Mouse (Mus musculus) forebrain, embryonic 10.5 days (tissue): ENCODE measurements around the gene Hoxb3. TPM values are rescaled to one million over a fixed set of nuclear protein-coding genes. Genes with fewer than 3 reads are reported as not detected.

Experiments
- DNase-seq: peaks from one replicate; pipeline ENCODE4 v3.0.0-alpha.2; 2017; ENCODE audit warnings: low spot score; ENCODE audit errors: extremely low spot score
- H3K27ac ChIP-seq: fragments of 300-500 bp; sonication (generic); 2 replicates; pipeline ENCODE4 v1.5.1; 2016; ENCODE audit warnings: mild to moderate bottlenecking
- H3K27me3 ChIP-seq: fragments of 300-500 bp; sonication (generic); 2 replicates; pipeline ENCODE4 v1.6.1; 2016; ENCODE audit warnings: mild to moderate bottlenecking; ENCODE audit not compliant: poor library complexity, severe bottlenecking
- H3K36me3 ChIP-seq: fragments of 300-500 bp; sonication (generic); replicated peaks from 2 replicates; pipeline ENCODE4 v1.6.1; 2016; ENCODE audit warnings: mild to moderate bottlenecking, moderate library complexity
- H3K4me1 ChIP-seq: fragments of 300-500 bp; sonication (generic); 2 replicates; pipeline ENCODE4 v1.6.1; 2016
- H3K4me3 ChIP-seq: fragments of 300-500 bp; sonication (generic); 2 replicates; pipeline ENCODE4 v1.5.1; 2016; ENCODE audit warnings: mild to moderate bottlenecking, moderate library complexity
- H3K9me3 ChIP-seq: fragments of 300-500 bp; sonication (generic); 2 replicates; pipeline ENCODE4 v1.6.1; 2016; ENCODE audit warnings: mild to moderate bottlenecking, moderate library complexity
- WGBS: fragments of 180-500 bp; shearing (Covaris S2); methylation state at CpG from one replicate; pipeline ENCODE4 v1.1.7; 2016; 5-methylcytosine and 5-hydroxymethylcytosine counted together
- polyA plus RNA-seq: library from polyadenylated mRNA; unstranded; fragments of >200 nt; fragmentation: Nextera tagmentation; extraction: Ambion mirVana; gene quantifications from 2 replicates; pipeline ENCODE4 v1.2.1, GENCODE M21; 2016

Hoxb3 gene
- polyA plus RNA-seq, 1 experiment from 2014 or later, result not detected

DNA sequence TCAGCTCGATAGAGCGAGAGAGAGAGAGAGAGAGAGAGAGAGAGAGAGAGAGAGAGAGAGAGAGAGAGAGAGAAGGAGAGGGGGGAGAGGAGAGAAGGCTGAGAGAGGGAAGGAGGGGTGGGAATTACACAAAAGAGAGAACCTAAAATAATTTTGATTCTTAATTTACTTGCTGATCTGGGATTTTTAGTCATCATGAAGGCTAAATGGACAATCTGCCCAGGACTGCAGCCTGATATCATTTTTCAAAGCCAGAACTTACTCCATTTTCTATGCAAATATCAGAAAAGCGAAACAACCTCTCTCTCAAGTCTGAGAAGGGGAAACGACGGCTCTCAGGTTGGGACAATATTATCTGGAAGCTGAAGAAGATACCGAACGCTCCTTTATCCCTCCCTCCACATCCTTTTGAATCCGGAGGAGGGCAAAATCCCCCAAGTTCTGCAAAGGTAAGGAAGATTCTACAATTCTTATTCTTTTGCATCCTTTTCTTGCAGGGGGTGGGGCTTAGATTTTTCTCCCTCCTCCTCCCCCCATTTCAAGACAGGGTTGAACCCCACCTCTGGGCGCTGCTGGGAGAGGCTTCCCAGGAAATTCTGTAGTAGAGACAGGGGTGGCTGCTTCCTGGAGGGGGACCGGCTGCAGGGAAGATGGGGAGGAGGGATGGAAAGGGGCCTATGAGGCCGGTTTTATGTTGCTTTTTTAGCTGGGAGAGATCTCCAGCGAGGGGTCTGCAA lies 30.4 kb upstream of the Hoxb3 start:
- WGBS, result under 1% methylated on average over 12 of the region's 12 CpGs
- Histone ChIP-seq H3K27ac (no peak overlapping the region), H3K4me1 (no peaks in the 10 kb centered on the region), H3K27me3 (peaks cover 100% of the 10 kb centered on the region), H3K4me3 (no peak overlapping the region), H3K9me3 (no peaks in the 10 kb centered on the region), H3K36me3 (no peaks in the 10 kb centered on the region)
- no peak for DNase-seq

DNA sequence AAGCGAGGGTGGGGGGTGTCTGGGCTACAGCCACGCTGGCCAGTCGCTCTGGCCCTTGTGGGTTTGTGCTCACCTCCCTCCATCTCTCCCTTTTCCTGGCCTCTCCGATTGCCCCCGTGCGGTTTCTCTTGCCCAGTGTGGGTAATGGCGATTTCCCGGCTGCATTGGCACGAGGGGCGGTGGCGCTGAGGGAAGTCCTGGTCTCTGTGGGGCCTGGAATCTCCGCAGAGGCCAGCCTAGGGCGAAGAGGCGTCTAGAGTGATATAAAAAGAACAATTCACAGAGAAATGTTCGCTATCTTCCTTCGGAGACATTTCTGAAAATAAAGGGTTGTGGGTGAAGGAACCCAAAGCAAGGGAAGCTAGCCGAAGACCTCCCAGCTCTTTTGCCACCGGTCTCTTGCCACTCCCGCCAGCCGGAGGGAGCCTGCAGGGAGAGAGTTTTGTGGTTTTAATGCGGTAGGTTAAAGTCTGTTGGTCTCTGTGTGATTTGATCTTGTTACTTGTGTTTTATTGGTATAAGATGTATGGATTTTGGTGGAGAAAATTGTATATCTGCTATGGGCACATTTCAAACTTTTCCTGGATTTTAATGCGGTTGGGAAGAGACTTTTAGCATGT lies 29.7 kb upstream of the Hoxb3 start:
- 1% methylated on average over 22 of the region's 22 CpGs for WGBS
- Histone ChIP-seq H3K27ac (no peak overlapping the region), H3K27me3 (peaks cover 100% of the 10 kb centered on the region), H3K4me1 (no peaks in the 10 kb centered on the region), H3K9me3 (no peaks in the 10 kb centered on the region), H3K4me3 (no peak overlapping the region), H3K36me3 (no peaks in the 10 kb centered on the region)
- no peak for DNase-seq

DNA sequence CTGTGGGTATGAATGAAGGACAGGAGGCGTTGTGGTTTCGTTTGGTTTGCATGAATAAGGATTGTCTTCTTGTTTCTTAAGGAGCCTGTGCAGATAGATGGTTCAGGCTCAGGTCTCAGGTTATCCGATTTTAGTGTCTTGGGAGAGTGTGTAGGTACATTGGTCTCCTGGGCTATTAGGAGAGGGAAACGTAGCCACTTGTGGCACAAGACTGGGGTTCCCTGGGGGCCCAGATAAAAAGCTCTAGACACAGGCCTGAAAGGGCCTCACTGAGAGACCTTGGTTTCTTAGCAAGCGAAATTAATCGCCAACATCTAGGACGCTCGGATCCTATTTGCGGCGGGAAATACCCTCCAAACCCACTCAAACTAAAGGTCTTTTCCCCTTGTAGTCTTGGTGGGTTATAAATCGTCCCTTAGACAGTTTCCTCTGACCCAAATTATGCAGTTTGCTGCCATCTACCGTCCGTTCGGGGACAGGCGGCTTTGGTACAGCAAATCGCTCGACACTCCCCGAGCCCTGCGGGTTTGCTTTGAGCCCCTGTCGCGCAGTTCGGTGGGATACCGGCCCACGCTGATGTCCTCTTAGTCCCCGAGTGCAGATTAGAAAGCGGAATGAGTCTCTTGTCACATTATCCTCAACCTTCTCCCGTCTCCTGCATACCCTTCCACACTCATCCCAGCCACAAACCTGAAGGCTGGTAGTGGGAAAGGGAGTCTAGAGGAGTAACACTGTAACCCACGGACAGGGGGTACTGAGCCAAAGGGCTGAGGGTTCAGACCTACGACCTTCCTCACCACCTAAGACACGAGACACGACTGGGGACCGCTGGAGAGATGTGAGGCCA lies 28.7 kb upstream of the Hoxb3 start:
- under 1% methylated on average over 32 of the region's 32 CpGs for WGBS
- H3K4me3 ChIP-seq, result no peak overlapping the region

DNA sequence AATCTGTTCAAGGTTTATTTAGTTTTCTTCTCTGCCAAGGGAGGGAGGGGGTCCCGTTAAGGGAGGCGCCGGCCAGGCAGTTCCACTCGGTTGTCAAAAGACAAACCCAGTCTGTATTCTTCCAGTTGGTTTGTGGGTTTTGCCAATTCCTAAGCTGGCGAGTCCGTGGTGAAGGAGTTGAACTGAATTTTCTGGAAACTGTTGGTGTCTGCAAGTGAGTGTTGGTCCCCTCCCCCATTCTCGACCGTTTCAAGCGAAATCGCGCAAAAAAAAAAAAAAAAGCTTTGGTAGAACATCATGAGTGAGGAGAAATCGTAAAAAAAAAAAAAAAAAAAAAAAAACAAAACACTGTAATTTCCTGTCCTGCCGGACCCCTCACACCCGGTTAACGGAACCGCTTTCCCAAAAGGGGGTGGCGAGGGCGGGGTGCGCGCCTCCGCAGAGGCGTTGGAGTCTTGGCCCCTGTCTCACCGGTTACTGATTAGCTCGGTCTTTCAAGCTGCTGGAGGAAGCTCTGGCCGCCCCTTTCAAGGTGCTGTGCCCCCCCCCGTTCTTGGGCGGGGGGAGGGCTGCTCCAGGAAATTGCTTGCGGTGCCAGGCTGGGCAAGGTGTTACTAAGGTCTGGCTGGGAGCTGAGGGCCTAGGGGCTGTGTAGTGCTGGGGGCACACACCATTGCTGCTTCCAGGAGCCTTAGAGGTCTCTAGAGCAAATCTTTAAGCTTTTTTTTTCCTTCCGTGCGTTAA lies 27.9 kb upstream of the Hoxb3 start:
- Histone ChIP-seq H3K4me1 (peaks cover 8% of the 10 kb centered on the region), H3K4me3 (no peak overlapping the region), H3K36me3 (no peaks in the 10 kb centered on the region), H3K9me3 (no peaks in the 10 kb centered on the region), H3K27me3 (peaks cover 100% of the 10 kb centered on the region), H3K27ac (no peak overlapping the region)
- WGBS, result 1% methylated on average over 30 of the region's 30 CpGs
- DNase-seq, result no peak

More for the DNA sequence above, 28.7 kb upstream of the Hoxb3 start:
- DNase-seq, result peak; percentile 80
- peaks cover 7% of the 10 kb centered on the region; the same call in 1 of the 2 replicates for H3K4me1 ChIP-seq
- no peak overlapping the region for H3K27ac ChIP-seq
- H3K36me3 ChIP-seq, result no peaks in the 10 kb centered on the region
- peaks cover 100% of the 10 kb centered on the region for H3K27me3 ChIP-seq
- H3K9me3 ChIP-seq, result no peaks in the 10 kb centered on the region

DNA sequence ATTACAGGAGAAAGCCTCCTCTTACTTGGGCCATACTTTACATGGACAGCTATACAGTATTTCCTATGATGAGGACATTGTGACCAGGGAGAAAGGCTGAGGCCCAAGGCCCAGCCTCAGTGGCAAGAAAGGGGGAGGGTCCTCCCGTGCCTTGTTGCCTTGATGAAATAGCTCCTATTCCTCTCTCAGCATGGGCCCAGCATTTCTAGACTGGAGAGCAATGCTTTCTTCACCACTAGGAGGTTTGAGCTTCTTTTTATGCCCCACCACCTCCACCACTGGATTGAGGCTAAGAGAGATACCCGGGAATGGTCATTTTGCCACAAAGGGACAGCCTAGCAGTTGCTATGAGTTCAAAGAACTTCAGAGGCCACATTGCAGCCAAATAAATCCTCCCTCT lies 26.1 kb upstream of the Hoxb3 start:
- no peak for DNase-seq
- no peak overlapping the region for H3K27ac ChIP-seq
- peaks cover 100% of the 10 kb centered on the region for H3K27me3 ChIP-seq
- H3K36me3 ChIP-seq, result no peaks in the 10 kb centered on the region
- 2% methylated on average over 2 of the region's 2 CpGs for WGBS
- H3K4me1 ChIP-seq, result peaks cover 14% of the 10 kb centered on the region
- H3K4me3 ChIP-seq, result no peak overlapping the region
- no peaks in the 10 kb centered on the region for H3K9me3 ChIP-seq

DNA sequence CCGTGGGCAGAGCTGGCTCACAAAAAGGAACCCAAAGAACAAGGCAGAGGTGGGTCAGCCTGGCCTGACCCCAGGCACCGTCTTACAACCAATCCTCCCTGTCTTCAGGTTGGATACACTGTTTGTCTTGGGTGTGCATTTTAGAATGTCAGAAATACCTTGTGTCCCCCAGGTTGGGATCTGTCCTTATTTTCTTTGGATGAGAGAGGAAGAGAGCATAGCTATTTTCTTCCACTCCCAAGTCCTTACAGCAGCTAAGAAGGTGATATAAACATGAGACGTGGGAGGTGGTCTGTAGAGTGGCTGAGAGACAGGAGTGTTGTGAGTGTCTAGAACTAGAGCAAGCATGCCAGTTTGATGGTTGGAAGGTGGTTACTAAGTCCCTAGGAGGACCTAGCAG lies 25.7 kb upstream of the Hoxb3 start:
- no peaks in the 10 kb centered on the region for H3K9me3 ChIP-seq
- H3K36me3 ChIP-seq, result no peaks in the 10 kb centered on the region
- 1% methylated on average over 3 of the region's 3 CpGs for WGBS
- peaks cover 14% of the 10 kb centered on the region for H3K4me1 ChIP-seq
- no peak overlapping the region for H3K4me3 ChIP-seq
- H3K27ac ChIP-seq, result no peak overlapping the region
- peaks cover 100% of the 10 kb centered on the region for H3K27me3 ChIP-seq
- DNase-seq, result no peak

DNA sequence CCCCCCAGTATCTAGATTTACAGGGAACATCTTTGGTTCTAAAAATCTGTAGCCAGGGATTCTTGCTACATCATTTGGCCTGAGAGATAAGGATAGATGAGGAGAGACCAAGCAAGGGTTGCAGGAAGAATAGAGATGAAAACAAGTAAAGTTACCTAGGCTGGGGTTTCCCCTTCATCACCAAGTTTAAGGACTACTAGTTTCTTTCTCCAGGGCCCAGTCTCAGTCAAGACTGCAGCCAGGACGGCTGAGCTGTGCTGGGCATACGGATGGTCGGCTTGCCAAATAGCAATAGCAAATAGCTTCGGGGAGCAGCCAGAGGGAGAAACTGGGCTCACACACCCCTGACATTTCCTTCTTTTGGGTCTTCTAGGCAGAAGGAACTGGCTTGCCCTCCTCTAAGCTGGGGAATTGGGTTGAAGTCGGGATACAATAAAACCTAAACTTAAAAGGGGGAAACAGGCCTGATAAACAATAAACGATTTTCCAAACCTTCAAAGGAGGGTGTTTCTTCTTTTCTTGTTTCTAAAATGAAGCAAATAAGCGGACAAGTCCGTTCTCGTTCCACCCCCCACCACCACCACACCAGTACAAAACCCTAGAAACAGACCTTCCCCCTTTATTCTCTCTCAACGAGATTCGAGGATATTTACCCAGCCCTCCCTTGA lies 25.0 kb upstream of the Hoxb3 start:
- H3K27me3 ChIP-seq, result peaks cover 100% of the 10 kb centered on the region
- H3K4me3 ChIP-seq, result no peak overlapping the region
- 4% methylated on average over 11 of the region's 11 CpGs for WGBS
- no peaks in the 10 kb centered on the region for H3K9me3 ChIP-seq
- H3K27ac ChIP-seq, result no peak overlapping the region
- no peak for DNase-seq
- peaks cover 15% of the 10 kb centered on the region for H3K4me1 ChIP-seq
- H3K36me3 ChIP-seq, result no peaks in the 10 kb centered on the region

DNA sequence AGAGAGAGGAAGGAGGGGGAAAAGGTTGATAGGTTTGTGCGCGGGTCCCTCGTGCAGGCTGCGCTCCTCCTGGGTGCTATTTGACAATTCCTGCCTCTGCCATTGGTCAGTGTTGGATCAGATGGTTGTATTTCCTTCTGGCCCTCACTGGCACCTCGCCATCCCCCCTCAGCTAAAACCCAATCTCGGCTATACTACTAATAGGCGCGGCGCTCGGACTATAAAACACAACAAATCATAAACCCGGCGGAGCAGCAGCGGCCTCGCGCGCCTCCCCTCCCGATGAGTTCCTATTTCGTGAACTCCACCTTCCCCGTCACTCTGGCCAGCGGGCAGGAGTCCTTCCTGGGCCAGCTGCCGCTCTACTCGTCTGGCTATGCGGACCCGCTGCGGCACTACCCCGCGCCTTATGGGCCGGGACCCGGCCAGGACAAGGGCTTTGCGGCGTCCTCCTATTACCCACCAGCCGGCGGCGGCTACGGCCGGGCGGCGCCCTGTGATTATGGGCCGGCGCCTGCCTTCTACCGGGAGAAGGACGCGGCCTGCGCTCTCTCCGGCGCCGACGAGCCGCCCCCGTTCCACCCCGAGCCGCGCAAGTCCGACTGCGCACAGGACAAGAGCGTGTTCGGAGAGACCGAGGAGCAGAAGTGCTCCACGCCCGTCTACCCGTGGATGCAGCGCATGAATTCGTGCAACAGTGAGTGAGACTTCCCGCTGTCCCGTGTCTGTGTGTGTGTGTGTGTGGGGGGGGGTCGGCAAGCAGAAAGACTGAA lies 24.0 kb upstream of the Hoxb3 start:
- no peaks in the 10 kb centered on the region for H3K36me3 ChIP-seq
- H3K27ac ChIP-seq, result no peak overlapping the region
- H3K4me1 ChIP-seq, result peaks cover 24% of the 10 kb centered on the region
- no peaks in the 10 kb centered on the region for H3K9me3 ChIP-seq
- WGBS, result under 1% methylated on average over 66 of the region's 66 CpGs
- H3K4me3 ChIP-seq, result peak overlapping the region; percentile 27
- DNase-seq, result no peak
- peaks cover 100% of the 10 kb centered on the region for H3K27me3 ChIP-seq

DNA sequence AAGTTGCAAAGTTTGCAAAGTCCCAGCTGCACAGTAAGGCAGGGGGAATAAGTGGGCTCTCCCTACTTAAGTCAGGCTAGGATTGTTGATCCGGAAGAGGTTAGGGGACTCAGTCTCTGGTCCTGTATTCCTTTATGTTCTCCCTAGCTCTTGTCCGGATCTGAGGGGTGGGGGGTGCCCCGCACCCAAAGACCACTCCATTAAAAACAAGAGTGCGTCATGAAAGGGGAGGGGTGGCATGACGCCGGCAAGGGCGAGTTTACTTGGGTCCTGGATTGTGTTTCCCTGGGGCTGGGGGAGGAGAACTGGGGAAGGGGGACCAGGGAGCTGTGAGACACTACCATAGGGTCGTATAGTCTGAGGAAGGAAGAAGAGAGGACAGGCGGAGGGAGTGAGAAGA lies 23.3 kb upstream of the Hoxb3 start:
- no peak overlapping the region for H3K4me3 ChIP-seq
- no peaks in the 10 kb centered on the region for H3K36me3 ChIP-seq

DNA sequence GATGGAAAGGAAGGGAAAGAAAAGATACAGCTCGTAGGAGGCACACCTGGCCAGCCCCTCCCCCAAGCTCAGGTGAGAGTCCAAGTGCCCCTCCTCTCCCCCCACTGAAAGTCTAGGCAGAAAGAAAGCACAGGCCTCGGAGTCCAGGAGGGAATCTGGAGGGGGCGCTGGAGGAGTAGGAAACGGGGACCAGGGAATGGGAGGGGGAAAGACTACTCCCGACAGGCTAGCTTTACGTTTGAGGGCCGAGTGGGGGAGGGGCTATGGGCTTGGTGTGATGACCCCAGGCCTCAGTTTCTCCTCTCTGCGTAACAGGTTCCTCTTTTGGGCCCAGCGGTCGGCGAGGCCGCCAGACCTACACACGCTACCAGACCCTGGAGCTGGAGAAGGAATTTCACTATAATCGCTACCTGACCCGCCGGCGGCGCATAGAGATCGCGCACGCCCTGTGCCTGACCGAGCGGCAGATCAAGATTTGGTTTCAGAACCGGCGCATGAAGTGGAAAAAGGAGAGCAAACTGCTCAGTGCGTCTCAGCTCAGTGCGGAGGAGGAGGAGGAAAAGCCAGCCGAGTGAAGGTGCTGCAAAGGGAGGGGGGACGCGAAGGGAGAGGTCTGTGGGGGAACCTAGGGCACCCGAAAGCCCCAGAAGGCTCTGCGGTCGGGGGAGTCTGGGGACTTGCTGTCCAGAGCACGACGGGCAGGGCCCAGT lies 22.6 kb upstream of the Hoxb3 start:
- H3K4me1 ChIP-seq, result peaks cover 24% of the 10 kb centered on the region
- peaks cover 100% of the 10 kb centered on the region for H3K27me3 ChIP-seq
- H3K27ac ChIP-seq, result no peak overlapping the region
- no peak overlapping the region for H3K4me3 ChIP-seq
- WGBS, result under 1% methylated on average over 35 of the region's 35 CpGs
- no peaks in the 10 kb centered on the region for H3K36me3 ChIP-seq
- no peak for DNase-seq
- H3K9me3 ChIP-seq, result no peaks in the 10 kb centered on the region

More for the DNA sequence above, 23.3 kb upstream of the Hoxb3 start:
- Histone ChIP-seq H3K9me3 (no peaks in the 10 kb centered on the region), H3K27me3 (peaks cover 100% of the 10 kb centered on the region), H3K27ac (no peak overlapping the region), H3K4me1 (peaks cover 24% of the 10 kb centered on the region)
- DNase-seq, result no peak
- 2% methylated on average over 9 of the region's 9 CpGs for WGBS

DNA sequence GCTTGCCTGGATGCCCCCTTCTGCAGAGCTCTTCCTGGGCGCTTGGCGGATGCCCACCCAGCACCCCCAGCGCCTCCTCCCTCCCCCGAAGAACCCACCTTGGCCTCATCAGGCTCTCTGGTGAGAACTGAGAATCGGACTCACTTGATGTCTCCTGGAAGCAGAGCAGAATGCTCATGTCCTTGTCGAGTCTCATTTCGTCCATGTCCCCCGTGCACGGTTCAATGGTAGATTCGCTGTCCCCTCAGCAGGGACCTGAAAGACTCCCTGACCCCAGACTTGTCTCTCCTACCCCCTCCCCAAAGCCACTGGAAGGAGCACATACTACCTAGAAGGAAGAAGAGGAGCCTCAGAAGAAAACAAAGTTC lies 22.1 kb upstream of the Hoxb3 start:
- Histone ChIP-seq H3K36me3 (no peaks in the 10 kb centered on the region), H3K4me3 (no peak overlapping the region), H3K9me3 (no peaks in the 10 kb centered on the region), H3K27me3 (peaks cover 100% of the 10 kb centered on the region), H3K27ac (no peak overlapping the region), H3K4me1 (peaks cover 24% of the 10 kb centered on the region)
- DNase-seq, result no peak
- 4% methylated on average over 10 of the region's 10 CpGs for WGBS
